Mouse (Mus musculus): ENCODE measurements around the gene Nrxn3. TPM values are rescaled to one million over a fixed set of nuclear protein-coding genes. Genes with fewer than 3 reads are reported as not detected.

Nrxn3 gene
- polyA plus RNA-seq, 1 experiment from 2014 or later, result 0.72 TPM

DNA sequence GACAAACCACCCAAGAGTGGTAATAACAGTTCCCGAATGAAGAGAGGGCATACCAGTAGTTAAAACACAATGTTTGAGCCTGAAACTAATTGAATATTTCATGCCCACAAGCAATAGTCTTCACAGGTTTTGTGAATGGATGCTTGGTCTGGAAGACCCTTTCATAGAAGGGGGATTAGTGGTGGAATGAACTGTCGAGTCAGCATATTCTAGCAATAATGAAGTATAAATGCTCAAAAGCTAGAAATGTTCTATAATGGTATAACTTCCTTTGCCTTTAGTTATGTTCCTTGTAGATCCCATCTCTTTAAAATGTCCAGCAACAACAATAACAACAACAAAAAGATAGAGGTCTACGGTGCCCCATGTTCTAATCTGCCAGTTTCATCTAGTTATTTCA, 1475.3 kb downstream of the Nrxn3 start:
- no peak for TF ChIP-seq EP300 (IDR thresholded peaks at IDR 0.05; ENCODE audit: low read depth)
- no peak for TF ChIP-seq CTCF (IDR thresholded peaks at IDR 0.05; ENCODE audit: low read depth)
- Histone ChIP-seq H3K27ac (ENCODE audit: low read depth) (no peak overlapping the region), H3K9ac (replicated peaks) (no peak overlapping the region), H3K4me1 (ENCODE audit: insufficient read depth) (no peaks in the 10 kb centered on the region), H3K9me3 (ENCODE audit: low read length) (no peaks in the 10 kb centered on the region), H3K27me3 (ENCODE audit: insufficient read depth, low read length) (no peaks in the 10 kb centered on the region), H3K36me3 (replicated peaks; ENCODE audit: insufficient read depth, low read length) (no peaks in the 10 kb centered on the region), H3K4me3 (ENCODE audit: low read depth, low read length) (no peak overlapping the region), H3K4me2 (ENCODE audit: low read depth, low read length) (no peak overlapping the region)
- 82% methylated on average over 3 of the region's 3 CpGs for WGBS (ENCODE audit: insufficient replicate concordance)
- DNase-seq (no peak), ATAC-seq (no peak)

DNA sequence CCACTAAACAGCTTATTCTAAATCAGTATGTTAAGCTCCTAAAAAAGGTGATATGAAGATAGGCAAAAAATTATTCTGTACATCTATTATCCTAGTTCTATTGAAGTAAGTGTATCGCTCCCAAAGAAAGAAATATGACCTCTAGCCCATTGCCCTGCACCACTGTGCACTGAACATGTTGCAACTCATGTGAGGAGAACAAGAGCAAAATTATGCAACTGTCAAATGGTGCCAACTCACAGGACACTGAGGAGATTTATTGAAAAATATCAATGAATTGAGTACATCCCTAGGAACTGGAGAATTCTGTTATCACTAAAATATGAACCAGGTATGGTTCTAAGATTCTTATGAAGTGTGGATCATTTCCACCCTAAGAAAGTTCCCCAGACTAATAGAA, 1479.8 kb downstream of the Nrxn3 start:
- Histone ChIP-seq H3K36me3 (replicated peaks; ENCODE audit: insufficient read depth, low read length) (no peaks in the 10 kb centered on the region), H3K4me2 (ENCODE audit: low read depth, low read length) (no peak overlapping the region), H3K9ac (replicated peaks) (no peak overlapping the region), H3K4me1 (ENCODE audit: insufficient read depth) (no peaks in the 10 kb centered on the region), H3K27me3 (ENCODE audit: insufficient read depth, low read length) (no peaks in the 10 kb centered on the region), H3K4me3 (ENCODE audit: low read depth, low read length) (no peak overlapping the region), H3K27ac (ENCODE audit: low read depth) (no peak overlapping the region), H3K9me3 (ENCODE audit: low read length) (no peaks in the 10 kb centered on the region)
- no peak for DNase-seq
- ATAC-seq, result no peak
- no peak for TF ChIP-seq EP300 (IDR thresholded peaks at IDR 0.05; ENCODE audit: low read depth)
- TF ChIP-seq CTCF (IDR thresholded peaks at IDR 0.05; ENCODE audit: low read depth), result no peak
- WGBS (ENCODE audit: insufficient replicate concordance), result 69% methylated on average over 1 of the region's 1 CpGs

DNA sequence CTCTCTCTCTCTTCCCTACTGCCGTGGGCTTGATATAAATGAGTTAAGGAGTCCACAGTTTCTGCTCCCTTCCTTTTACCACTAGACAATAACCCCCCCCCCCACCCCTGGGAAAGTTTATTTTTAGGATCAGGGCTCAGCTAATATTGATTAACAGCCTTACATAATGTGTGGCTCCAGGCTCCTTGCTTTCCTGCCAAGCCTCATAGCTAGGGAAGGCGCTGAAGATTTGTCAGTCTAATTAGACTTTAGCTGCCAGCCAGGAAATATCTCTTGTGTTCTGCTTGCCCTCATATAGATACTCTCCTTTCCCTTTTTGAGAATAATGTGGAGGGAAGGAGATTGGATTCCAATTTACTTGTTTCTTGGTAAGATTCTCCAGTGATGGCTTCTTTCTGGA, 1488.7 kb downstream of the Nrxn3 start:
- no peak for DNase-seq
- Histone ChIP-seq H3K36me3 (replicated peaks; ENCODE audit: insufficient read depth, low read length) (no peaks in the 10 kb centered on the region), H3K4me3 (ENCODE audit: low read depth, low read length) (no peak overlapping the region), H3K27me3 (ENCODE audit: insufficient read depth, low read length) (no peaks in the 10 kb centered on the region), H3K4me2 (ENCODE audit: low read depth, low read length) (no peak overlapping the region), H3K4me1 (ENCODE audit: insufficient read depth) (no peaks in the 10 kb centered on the region), H3K9ac (replicated peaks) (no peak overlapping the region), H3K27ac (ENCODE audit: low read depth) (no peak overlapping the region), H3K9me3 (ENCODE audit: low read length) (no peaks in the 10 kb centered on the region)
- WGBS (ENCODE audit: insufficient replicate concordance), result 61% methylated on average over 2 of the region's 2 CpGs
- ATAC-seq, result no peak
- TF ChIP-seq EP300 (IDR thresholded peaks at IDR 0.05; ENCODE audit: low read depth), result no peak
- TF ChIP-seq CTCF (IDR thresholded peaks at IDR 0.05; ENCODE audit: low read depth), result no peak

DNA sequence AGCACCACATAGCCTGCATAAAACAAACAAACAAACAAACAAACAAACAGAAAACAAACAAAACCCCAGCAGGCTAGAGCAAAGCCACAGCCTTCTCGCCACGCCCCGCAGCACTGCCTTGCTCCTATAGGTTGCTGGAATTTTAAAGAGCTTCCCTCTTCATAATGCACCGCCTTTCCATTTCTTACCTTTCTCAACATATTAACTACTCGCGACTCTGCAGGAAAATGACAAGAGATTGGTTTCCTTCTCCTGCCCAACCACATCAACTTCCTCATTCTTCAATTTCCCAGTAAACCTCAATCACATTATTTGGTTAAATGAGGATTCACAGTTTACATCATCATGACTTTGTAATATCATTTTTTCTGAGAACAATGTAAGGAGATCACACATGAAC, 1494.4 kb downstream of the Nrxn3 start:
- H3K4me3 ChIP-seq (ENCODE audit: low read depth, low read length), result no peak overlapping the region
- H3K27me3 ChIP-seq (ENCODE audit: insufficient read depth, low read length), result no peaks in the 10 kb centered on the region
- no peak for DNase-seq
- 54% methylated on average over 6 of the region's 6 CpGs for WGBS (ENCODE audit: insufficient replicate concordance)
- no peak for ATAC-seq
- H3K27ac ChIP-seq (ENCODE audit: low read depth), result no peak overlapping the region
- no peak for TF ChIP-seq CTCF (IDR thresholded peaks at IDR 0.05; ENCODE audit: low read depth)
- TF ChIP-seq EP300 (IDR thresholded peaks at IDR 0.05; ENCODE audit: low read depth), result no peak
- no peaks in the 10 kb centered on the region for H3K9me3 ChIP-seq (ENCODE audit: low read length)
- H3K9ac ChIP-seq (replicated peaks), result no peak overlapping the region
- no peaks in the 10 kb centered on the region for H3K4me1 ChIP-seq (ENCODE audit: insufficient read depth)
- no peaks in the 10 kb centered on the region for H3K36me3 ChIP-seq (replicated peaks; ENCODE audit: insufficient read depth, low read length)
- H3K4me2 ChIP-seq (ENCODE audit: low read depth, low read length), result no peak overlapping the region

DNA sequence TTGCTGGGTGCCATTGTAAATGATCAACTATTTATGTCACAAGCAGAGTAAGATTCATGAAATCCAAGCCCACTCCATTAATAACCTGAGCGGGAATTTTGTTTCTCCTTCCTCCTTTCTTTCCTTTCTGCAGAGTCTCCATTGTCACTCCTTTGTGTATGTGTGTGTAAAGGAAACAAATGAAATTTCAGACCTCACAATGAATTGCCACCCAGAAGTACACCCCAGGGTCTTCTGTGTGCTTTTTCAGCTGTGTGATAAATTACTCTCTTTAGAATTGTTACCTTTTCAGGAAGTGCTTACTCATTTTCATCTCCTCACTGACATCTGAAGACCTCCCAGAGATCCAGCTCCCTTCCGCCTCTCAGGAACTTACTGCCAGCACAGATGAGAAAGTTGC, 1506.4 kb downstream of the Nrxn3 start:
- DNase-seq (no peak), ATAC-seq (no peak)
- TF ChIP-seq CTCF (IDR thresholded peaks at IDR 0.05; ENCODE audit: low read depth) (no peak), EP300 (IDR thresholded peaks at IDR 0.05; ENCODE audit: low read depth) (no peak)
- H3K27ac ChIP-seq (ENCODE audit: low read depth), result no peak overlapping the region
- H3K4me2 ChIP-seq (ENCODE audit: low read depth, low read length), result no peak overlapping the region
- H3K4me1 ChIP-seq (ENCODE audit: insufficient read depth), result no peaks in the 10 kb centered on the region
- H3K27me3 ChIP-seq (ENCODE audit: insufficient read depth, low read length), result no peaks in the 10 kb centered on the region
- H3K9me3 ChIP-seq (ENCODE audit: low read length), result no peaks in the 10 kb centered on the region
- no peak overlapping the region for H3K4me3 ChIP-seq (ENCODE audit: low read depth, low read length)
- no peak overlapping the region for H3K9ac ChIP-seq (replicated peaks)
- no peaks in the 10 kb centered on the region for H3K36me3 ChIP-seq (replicated peaks; ENCODE audit: insufficient read depth, low read length)
- WGBS (ENCODE audit: insufficient replicate concordance), result 59% methylated on average over 2 of the region's 2 CpGs

DNA sequence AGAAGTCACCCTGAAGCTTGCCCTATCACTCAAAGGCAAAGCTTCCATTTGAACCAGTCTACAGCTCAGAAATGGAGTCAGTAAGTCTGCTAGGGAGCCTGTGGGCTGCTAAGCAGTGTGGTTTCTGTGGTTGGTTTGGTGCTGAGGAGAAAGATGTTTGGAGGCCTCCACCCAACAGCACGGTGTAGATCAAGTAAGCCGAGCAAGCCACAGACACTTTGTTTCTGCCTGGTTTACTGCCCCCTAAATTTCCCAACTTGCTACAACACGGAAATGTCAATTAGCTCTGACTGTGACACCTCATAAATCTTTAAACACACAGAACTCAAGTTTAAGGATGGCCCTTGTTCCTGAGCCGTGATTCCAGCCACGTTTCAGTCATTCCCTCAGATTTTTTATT, 1513.4 kb downstream of the Nrxn3 start:
- ATAC-seq, result no peak
- no peak for DNase-seq
- H3K4me1 ChIP-seq (ENCODE audit: insufficient read depth), result no peaks in the 10 kb centered on the region
- no peak for TF ChIP-seq CTCF (IDR thresholded peaks at IDR 0.05; ENCODE audit: low read depth)
- TF ChIP-seq EP300 (IDR thresholded peaks at IDR 0.05; ENCODE audit: low read depth), result no peak
- H3K9ac ChIP-seq (replicated peaks), result no peak overlapping the region
- no peaks in the 10 kb centered on the region for H3K27me3 ChIP-seq (ENCODE audit: insufficient read depth, low read length)
- 23% methylated on average over 5 of the region's 5 CpGs for WGBS (ENCODE audit: insufficient replicate concordance)
- no peak overlapping the region for H3K4me2 ChIP-seq (ENCODE audit: low read depth, low read length)
- no peaks in the 10 kb centered on the region for H3K9me3 ChIP-seq (ENCODE audit: low read length)
- no peak overlapping the region for H3K4me3 ChIP-seq (ENCODE audit: low read depth, low read length)
- H3K36me3 ChIP-seq (replicated peaks; ENCODE audit: insufficient read depth, low read length), result no peaks in the 10 kb centered on the region
- H3K27ac ChIP-seq (ENCODE audit: low read depth), result no peak overlapping the region

DNA sequence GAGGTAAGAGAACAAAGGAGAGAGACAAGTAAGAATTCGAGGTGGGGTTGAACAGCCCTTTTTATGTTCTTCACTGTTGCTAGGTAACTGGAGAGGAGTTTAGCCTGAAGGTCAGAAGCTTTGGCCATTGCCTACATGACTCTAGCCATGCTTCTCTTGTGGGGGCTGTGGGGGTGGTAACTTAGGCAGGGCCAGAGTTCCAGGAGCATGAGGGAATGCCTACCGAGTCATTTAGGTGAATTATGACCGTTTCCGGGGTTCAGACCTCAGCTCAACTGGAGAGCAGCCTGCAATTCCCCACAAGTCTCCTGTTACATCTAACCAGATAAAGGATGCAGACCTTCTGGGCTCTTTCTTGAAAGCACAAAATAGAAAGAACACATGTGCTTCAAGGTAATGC, 1537.6 kb downstream of the Nrxn3 start:
- H3K27ac ChIP-seq (ENCODE audit: low read depth), result no peak overlapping the region
- no peak overlapping the region for H3K4me2 ChIP-seq (ENCODE audit: low read depth, low read length)
- no peak for TF ChIP-seq CTCF (IDR thresholded peaks at IDR 0.05; ENCODE audit: low read depth)
- TF ChIP-seq EP300 (IDR thresholded peaks at IDR 0.05; ENCODE audit: low read depth), result no peak
- H3K27me3 ChIP-seq (ENCODE audit: insufficient read depth, low read length), result no peaks in the 10 kb centered on the region
- no peak overlapping the region for H3K9ac ChIP-seq (replicated peaks)
- 66% methylated on average over 4 of the region's 4 CpGs for WGBS (ENCODE audit: insufficient replicate concordance)
- no peaks in the 10 kb centered on the region for H3K4me1 ChIP-seq (ENCODE audit: insufficient read depth)
- H3K36me3 ChIP-seq (replicated peaks; ENCODE audit: insufficient read depth, low read length), result no peaks in the 10 kb centered on the region
- no peaks in the 10 kb centered on the region for H3K9me3 ChIP-seq (ENCODE audit: low read length)
- no peak overlapping the region for H3K4me3 ChIP-seq (ENCODE audit: low read depth, low read length)
- DNase-seq (no peak), ATAC-seq (no peak)

Measured in liver, postnatal 0 days (tissue).